Mouse (Mus musculus) right cerebral cortex, postnatal 4 days (tissue): ENCODE data around the gene Zfp961.
"Not testable (repeated sequence)": the region's sequence is repeated elsewhere in the genome, so short reads cannot be mapped to it uniquely, and the experiment has no call there.

ENCODE experiments used
- DNase-seq: peaks from one replicate; pipeline ENCODE4 v3.0.0-alpha.2; 2022

Gene Zfp961

GRCm38 (mm10) chr8:71950482-71951221 lies at the start of gene Zfp961:
Zfp961 (plus strand) TSS chr8:71951038.
- peak; percentile 98 for DNase-seq

GRCm38 (mm10) chr8:71903084-71903483 lies 47.8 kb upstream of the Zfp961 start:
- DNase-seq: not testable (repeated sequence)

GRCm38 (mm10) chr8:71906809-71907208 lies 44.0 kb upstream of the Zfp961 start:
- no peak for DNase-seq

- no peak for DNase-seq
Observed at GRCm38 (mm10) chr8:71907798-71908257, 43.0 kb upstream of the Zfp961 start.

- peak; percentile 83 for DNase-seq
Observed at GRCm38 (mm10) chr8:71908309-71909261, 42.3 kb upstream of the Zfp961 start, which contains the start of the genes Zfp882 and Zfp617. Zfp882 (plus strand) TSS chr8:71908608. Zfp617 (plus strand) TSS chr8:71908635.

GRCm38 (mm10) chr8:71912286-71912685 lies 38.6 kb upstream of the Zfp961 start:
- DNase-seq: no peak

GRCm38 (mm10) chr8:71922567-71923401 lies 28.1 kb upstream of the Zfp961 start:
- peak; percentile 87 for DNase-seq

GRCm38 (mm10) chr8:71925791-71926190 lies 25.0 kb upstream of the Zfp961 start:
- DNase-seq: no peak

- no peak for DNase-seq
Observed at GRCm38 (mm10) chr8:71926551-71926950, 24.3 kb upstream of the Zfp961 start.

- DNase-seq: no peak
Observed at GRCm38 (mm10) chr8:71927779-71928178, 23.1 kb upstream of the Zfp961 start.

GRCm38 (mm10) chr8:71938037-71938436 lies 12.8 kb upstream of the Zfp961 start:
- not testable (repeated sequence) for DNase-seq

- DNase-seq: no peak
Observed at GRCm38 (mm10) chr8:71940293-71941208, 10.3 kb upstream of the Zfp961 start.

GRCm38 (mm10) chr8:71941776-71942175 lies 9.1 kb upstream of the Zfp961 start:
- DNase-seq: no peak

GRCm38 (mm10) chr8:71948624-71949023 lies 2.2 kb upstream of the Zfp961 start:
- no peak for DNase-seq

GRCm38 (mm10) chr8:71951436-71952161 lies 761 bp downstream of the Zfp961 start:
- peak; percentile 2 for DNase-seq

GRCm38 (mm10) chr8:71952489-71952888 lies 1.7 kb downstream of the Zfp961 start:
- DNase-seq: no peak

- not testable (repeated sequence) for DNase-seq
Observed at GRCm38 (mm10) chr8:71952961-71953700, 2.3 kb downstream of the Zfp961 start.

- no peak for DNase-seq
Observed at GRCm38 (mm10) chr8:71954666-71955065, 3.8 kb downstream of the Zfp961 start.

GRCm38 (mm10) chr8:71960483-71960882 lies 9.6 kb downstream of the Zfp961 start:
- no peak for DNase-seq

GRCm38 (mm10) chr8:71961796-71962195 lies 11.0 kb downstream of the Zfp961 start:
- DNase-seq: no peak
